Mouse (Mus musculus): ENCODE measurements around the gene 1700056E22Rik. TPM values are rescaled to one million over a fixed set of nuclear protein-coding genes. Genes with fewer than 3 reads are reported as not detected.

Gene 1700056E22Rik
- polyA plus RNA-seq, 1 experiment from 2014 or later: 0.43 TPM

DNA sequence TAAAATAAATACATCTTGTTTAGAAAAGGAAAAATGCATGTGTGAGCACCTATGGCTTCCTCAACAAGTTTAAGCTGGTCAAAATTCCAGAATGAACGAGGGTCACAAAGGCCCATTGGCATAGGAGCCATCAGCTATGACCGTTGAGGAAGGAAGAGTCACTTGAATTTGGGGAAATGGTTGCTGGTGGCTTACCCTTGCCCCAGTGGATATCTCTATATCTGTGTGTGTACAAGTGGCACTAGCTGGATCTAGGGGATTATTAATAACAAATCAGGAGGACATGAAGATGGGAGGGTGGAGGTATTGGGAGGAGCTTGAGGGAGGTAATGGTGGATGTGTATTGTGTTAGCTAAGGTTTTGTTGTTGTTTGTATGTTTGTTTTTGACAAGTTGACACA is 42.2 kb downstream of the 1700056E22Rik start:
- H3K9me3 ChIP-seq (replicated peaks): no peaks in the 10 kb centered on the region
- H3K4me3 ChIP-seq (replicated peaks): no peak overlapping the region
- H3K4me1 ChIP-seq (replicated peaks): no peaks in the 10 kb centered on the region
- ATAC-seq (ENCODE audit: insufficient read depth): no peak
- no peaks in the 10 kb centered on the region for H3K27me3 ChIP-seq
- H3K27ac ChIP-seq (replicated peaks): no peak overlapping the region
- no peak overlapping the region for H3K9ac ChIP-seq
- H3K4me2 ChIP-seq: no peak overlapping the region
- 45% methylated on average over 2 of the region's 2 CpGs for WGBS (ENCODE audit: insufficient replicate concordance)
- no peaks in the 10 kb centered on the region for H3K36me3 ChIP-seq (replicated peaks)

DNA sequence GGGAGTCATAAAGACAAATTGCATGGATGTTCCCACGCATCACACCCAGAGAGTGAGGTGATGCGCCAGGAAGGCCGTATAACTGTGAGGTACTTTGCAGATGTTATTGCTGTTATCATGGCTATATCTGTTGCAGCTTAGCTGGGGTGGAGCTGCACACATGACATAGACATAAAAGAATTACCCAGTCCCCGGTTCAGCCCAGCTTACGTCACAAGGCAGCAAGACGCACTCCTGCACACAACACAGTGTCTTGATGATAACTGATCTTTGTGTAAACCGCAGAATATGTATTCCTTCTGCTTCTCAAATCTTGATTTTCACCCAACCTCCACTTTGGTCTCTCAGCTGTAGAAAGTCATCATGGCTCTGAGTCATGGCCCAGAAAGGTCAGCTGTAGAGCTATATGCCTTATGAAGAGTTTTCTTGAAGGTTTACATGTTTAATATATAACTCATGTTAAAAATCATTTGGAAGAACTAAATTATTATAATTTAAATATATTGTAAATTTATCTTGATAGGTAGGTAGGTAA is 46.3 kb downstream of the 1700056E22Rik start:
- H3K4me2 ChIP-seq: no peak overlapping the region
- no peaks in the 10 kb centered on the region for H3K27me3 ChIP-seq
- no peak for ATAC-seq (ENCODE audit: insufficient read depth)
- no peak overlapping the region for H3K9ac ChIP-seq
- no peaks in the 10 kb centered on the region for H3K4me1 ChIP-seq (replicated peaks)
- H3K36me3 ChIP-seq (replicated peaks): no peaks in the 10 kb centered on the region
- no peak overlapping the region for H3K4me3 ChIP-seq (replicated peaks)
- 82% methylated on average over 7 of the region's 7 CpGs for WGBS (ENCODE audit: insufficient replicate concordance)
- no peak overlapping the region for H3K27ac ChIP-seq (replicated peaks)
- H3K9me3 ChIP-seq (replicated peaks): no peaks in the 10 kb centered on the region

Other genes with a start within 250 kb of the 1700056E22Rik start
- 2.5 and 2.6 TPM in 2 replicates for gene Dusp10, start 21.0 kb downstream of the 1700056E22Rik start, polyA plus RNA-seq (2015; fragmentation: Nextera tagmentation; extraction: Ambion mirVana)

Measured in liver, embryonic 15.5 days (tissue).